Mouse (Mus musculus): Measurements from ENCODE around the gene Gm19684.
"Not testable (repeated sequence)": the region's sequence is repeated elsewhere in the genome, so short reads cannot be mapped to it uniquely, and the experiment has no call there.

Gene Gm19684

GRCm38 (mm10) chr17:36121352-36122020 lies at the start of gene Gm19684:
TSS of gene Gm19684 (plus strand) at chr17:36121678.
- not testable (repeated sequence) for DNase-seq

GRCm38 (mm10) chr17:36081901-36082300 lies 39.6 kb upstream of the Gm19684 start:
- DNase-seq, result not testable (repeated sequence)

- not testable (repeated sequence) for DNase-seq
These were observed 38.8 kb upstream of the Gm19684 start for GRCm38 (mm10) chr17:36082519-36083232.

DNA sequence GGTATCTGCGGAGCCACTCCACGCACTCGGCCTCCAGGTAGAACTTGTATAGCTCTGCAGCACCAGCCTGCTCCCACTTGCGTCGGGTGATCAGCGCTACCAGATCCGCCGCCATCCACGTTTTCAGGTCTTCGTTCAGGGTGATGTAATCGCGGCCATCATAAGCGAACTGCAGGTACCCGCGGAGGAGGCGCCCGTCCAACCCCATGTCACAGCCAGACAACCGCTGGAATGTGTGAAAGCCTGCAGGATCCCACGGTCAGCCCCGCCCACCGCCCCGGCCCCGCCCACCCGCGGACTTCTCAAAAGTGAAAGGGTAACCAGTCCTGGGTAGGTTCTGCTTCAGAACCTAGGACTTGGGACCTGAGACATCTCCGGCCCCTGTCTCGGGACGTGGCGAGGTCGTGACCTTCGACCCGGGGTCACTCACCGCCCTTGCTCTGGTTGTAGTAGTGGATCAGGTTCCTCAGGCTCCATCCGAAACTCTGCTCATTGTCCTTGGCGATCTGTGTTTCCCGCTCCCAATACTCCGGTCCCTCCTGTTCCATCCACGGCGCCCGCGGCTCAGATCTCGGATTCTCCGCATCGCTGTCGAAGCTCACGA lies 38.1 kb upstream of the Gm19684 start:
- peak; percentile 46 for DNase-seq

DNA sequence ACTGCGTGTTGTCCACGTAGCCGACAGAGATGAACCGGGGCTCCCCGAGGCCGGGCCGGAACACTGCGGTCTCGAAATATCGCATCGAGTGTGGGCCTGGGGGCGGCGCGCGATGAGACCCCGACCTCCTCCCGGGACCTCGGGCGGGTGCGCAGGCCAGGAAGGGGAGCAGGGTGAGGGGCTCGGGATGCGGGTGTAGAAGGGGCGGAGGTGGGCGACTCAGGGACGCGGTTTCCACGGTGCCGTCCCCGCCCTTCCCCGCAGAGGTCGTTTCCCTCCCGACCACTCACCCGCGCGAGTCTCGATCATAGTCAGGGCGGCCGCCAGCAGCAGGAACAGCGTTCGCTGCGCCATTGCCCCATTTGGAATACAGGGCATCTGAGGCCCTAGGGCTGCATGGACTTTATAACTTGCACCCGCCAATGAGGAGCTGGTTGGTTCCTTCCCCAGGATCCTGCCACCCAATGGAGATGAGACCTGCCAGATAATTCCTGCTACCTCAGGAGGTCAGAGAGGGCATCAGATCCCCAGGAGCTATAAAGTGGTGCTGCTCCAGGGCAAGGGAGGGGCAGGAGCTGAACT lies 37.5 kb upstream of the Gm19684 start:
- no peak for DNase-seq

DNA sequence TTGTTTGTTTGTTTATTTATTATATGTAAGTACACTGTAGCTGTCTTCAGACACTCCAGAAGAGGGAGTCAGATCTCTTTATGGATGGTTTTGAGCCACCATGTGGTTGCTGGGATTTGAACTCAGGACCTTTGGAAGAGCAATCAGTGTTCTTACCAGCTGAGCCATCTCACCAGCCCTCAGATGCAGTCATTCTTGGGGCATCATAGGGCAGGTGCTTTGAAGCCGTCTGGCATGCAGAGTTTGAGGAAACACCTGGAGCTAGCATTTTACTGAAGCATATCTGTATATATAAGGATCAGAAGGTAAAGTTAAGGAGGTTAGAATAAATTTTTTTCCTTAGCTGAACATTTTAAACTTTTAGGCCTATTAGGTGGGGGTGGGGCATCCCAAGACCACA lies 35.5 kb upstream of the Gm19684 start:
- DNase-seq, result not testable (repeated sequence)

DNA sequence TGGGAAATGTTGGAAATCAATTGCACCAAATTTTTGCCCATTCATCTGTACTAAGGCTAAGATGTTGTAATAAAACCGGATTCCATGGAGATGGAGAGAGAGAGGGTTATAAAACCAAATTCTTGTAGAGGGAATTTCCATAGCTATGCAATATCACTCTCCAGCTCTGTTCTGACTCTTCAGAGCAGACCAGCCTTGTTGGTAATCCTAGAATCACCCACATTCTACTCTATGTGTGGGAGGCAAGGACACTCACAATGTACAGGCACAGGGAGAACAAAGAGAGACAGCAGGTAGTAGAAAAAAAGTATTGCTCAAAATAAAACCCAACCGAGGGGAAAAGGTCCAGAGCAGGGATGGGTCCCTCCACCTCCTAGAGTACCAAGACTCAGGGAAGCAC lies 29.5 kb upstream of the Gm19684 start:
- DNase-seq, result not testable (repeated sequence)

- DNase-seq, result not testable (repeated sequence)
These were observed 29.0 kb upstream of the Gm19684 start for GRCm38 (mm10) chr17:36092520-36092919.

- no peak for DNase-seq
These were observed 27.5 kb upstream of the Gm19684 start for GRCm38 (mm10) chr17:36093936-36094335.

DNA sequence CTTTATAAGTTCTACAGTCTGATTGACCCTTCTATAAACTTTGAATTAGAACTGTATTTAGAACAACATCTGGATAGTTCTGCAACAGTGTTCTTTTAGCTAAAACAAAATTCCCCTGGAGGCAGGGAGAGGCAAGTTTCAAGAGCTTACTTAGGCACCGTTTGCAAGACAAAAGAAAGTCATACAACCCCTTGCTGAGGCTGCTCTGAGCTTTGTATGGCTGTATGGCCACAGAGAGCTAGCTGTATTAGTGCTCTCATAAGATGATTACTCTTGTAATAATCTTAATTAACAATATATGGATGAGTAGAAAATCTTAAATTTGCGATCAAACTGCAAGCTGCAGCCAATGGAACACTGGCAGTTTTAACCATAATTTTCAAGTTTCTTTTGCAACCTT lies 21.9 kb upstream of the Gm19684 start:
- not testable (repeated sequence) for DNase-seq

GRCm38 (mm10) chr17:36102091-36102490 lies 19.4 kb upstream of the Gm19684 start:
- not testable (repeated sequence) for DNase-seq

- not testable (repeated sequence) for DNase-seq
These were observed 11.3 kb upstream of the Gm19684 start for GRCm38 (mm10) chr17:36110129-36110528.

DNA sequence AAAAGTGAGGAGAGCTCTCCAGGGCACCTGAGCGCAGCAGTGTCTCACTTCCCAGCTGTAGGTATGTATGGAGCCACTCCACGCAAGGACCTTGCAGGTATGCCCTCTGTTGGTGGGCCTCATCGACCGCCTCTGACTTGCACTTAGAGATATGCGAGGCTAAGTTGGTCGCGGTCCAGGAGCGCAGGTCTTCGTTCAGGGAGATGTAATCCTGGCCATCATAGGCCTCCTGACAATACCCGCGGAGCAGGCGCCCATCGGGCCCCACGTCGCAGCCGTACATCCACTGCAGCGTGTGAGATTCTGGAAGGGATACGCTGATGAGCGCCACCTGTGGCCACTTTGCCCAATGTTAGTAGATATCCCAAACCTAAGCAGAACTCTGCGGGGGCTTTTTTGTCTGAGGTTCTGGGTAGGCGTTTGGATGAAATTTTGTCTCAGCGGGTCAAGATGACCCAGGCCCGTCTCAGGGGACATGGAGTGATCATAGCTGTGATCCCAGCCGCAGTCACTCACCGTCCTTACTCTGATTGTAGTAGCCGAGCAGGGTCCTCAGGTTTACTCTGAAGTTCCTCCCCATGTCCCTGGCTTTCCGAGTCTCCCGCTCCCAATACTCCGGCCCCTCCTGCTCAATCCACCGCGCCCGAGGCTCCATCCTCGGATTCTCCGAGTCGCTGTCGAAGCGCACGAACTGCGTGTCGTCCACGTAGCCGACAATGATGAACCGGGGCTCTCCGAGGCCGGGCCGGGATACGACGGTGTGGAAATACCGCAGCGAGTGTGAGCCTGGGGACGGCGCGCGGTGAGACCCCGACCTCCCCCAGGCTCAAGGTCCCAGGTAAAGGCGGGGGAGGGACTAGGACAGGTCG lies 10.6 kb upstream of the Gm19684 start:
- not testable (repeated sequence) for DNase-seq

DNA sequence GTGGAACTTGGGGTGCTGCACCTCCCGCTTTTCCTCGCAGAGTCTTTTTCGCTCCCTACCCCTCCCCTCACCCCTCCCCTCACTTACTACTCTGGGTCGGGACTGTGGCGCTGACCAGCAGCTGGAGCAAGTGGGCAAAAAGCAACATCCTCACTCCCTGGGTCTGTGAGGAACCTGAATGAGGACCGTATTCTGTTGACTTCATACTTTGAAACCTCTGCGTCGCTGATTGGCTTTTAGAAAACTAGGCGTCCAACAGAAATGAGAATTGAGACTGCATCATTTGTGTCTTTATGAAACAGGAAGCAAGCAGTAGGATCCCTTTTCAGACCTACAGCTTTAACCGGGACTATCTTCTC lies 10.0 kb upstream of the Gm19684 start:
- DNase-seq, result not testable (repeated sequence)

GRCm38 (mm10) chr17:36113979-36114593 lies 7.4 kb upstream of the Gm19684 start:
- peak; percentile 64 for DNase-seq

DNA sequence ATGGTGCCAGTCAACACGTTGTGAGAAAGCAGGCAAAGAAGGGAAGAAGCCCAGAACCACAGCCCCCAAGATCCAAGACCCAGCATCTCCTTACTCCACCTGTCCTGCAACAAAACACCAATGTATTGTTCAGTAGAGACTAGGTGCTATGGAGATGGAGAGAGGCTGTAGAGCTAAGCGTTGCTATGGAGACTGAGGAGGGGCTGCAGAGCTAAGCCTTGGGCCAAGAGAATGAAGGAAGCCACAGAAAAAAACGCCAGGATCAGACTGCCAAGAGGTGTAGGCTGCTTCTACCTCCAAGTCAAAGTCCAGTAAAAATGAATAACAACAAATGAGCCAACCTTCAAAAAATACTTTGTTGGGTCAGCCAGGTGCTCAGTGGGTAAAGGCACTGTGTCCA lies 4.9 kb upstream of the Gm19684 start:
- DNase-seq, result not testable (repeated sequence)

- DNase-seq, result not testable (repeated sequence)
These were observed 639 bp upstream of the Gm19684 start for GRCm38 (mm10) chr17:36120839-36121238.

DNA sequence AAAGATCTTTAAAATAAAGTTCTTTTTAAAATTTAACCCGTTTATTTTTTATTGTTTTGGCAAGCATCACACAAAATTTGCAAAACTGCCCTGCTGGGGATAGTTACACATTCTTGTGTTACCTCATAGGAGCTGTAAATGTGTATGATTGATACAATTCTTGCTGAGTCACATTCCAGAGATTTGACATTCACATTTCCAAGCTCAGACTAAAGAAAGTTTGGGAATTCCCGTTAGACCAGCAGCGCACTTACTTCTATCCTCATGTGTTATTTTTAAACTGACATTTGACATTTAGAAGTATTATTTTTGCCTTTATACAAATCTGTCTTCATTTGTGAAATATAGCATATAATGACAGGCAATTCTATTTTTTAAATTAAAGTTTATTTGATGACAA lies 2.6 kb downstream of the Gm19684 start:
- not testable (repeated sequence) for DNase-seq

GRCm38 (mm10) chr17:36128525-36128924 lies 7.0 kb downstream of the Gm19684 start:
- not testable (repeated sequence) for DNase-seq

DNA sequence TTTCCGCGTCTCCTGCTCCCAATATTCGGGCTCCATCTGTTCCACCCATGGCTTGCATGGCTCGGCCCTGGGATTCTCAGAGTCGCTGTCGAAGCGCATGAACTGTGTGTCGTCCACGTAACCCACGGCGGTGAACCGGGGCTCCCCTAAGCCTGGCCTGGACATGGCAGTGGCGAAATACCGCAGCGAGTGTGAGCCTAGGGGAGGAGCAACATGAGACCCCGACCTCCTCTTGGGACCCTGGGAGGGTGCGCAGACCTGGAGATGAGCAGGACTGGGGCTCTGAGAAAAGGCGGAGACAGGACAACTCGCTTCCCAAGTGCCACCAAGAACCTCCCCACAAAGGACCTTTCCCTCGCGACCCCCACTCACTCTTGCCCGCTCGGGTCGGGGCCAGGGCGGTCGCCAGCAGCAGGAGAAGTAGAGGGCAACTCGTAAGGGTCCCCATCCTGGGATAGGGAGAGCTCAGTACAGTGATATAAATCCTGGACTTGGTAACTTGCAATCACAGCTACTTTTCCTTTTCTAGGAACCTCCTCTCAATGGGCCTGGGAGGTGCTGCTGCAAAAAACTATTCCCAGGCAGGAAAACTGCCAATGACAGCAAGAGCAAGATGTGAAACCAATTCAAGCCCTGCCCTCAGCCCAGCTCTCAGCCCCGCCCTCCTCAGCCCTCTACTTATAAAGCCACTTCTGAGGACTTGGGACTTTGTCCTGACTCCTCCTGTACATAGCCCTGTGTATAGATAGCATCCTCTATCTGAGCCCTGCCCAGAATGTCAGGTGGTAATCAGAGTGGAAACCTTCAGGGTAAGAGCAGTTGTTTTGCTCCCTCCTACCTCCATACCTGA lies 7.7 kb downstream of the Gm19684 start, which contains the start of gene Gm7030:
TSS of gene Gm7030 (minus strand) at position 458 of the 850 bp plus-strand sequence.
- not testable (repeated sequence) for DNase-seq

Measured in liver (tissue).